Mouse (Mus musculus): ENCODE data around the gene Hmgxb4. TPM values are rescaled to one million over a fixed set of nuclear protein-coding genes. Genes with fewer than 3 reads are reported as not detected.
A peak's percentile ranks its signal among the peaks of the same experiment; 100 is the strongest.

Hmgxb4 gene
- total and polyA plus RNA-seq, 3 experiments: 21.8 to 32.6 TPM; not detected in 1

- TF ChIP-seq USF1 (IDR thresholded peaks at IDR 0.05; ENCODE audit: low read depth, low read length): no peak
Observed at GRCm38 (mm10) chr8:75013964-75014363, 20.8 kb downstream of the Hmgxb4 start (continued).

GRCm38 (mm10) chr8:75015981-75016380, 22.8 kb downstream of the Hmgxb4 start:
- peaks cover 3 to 11% of the 10 kb centered on the region in 2 experiments for H3K36me3 ChIP-seq (ENCODE audit: control insufficient read depth in 1 of 2, insufficient read depth in 2 of 2, low read length in 2 of 2)
- H3K4me3 ChIP-seq (ENCODE audit: control insufficient read depth in 1 of 2, insufficient read depth in 1 of 2, low read depth in 2 of 2, low read length in 2 of 2): no peak overlapping the region
- no peaks in the 10 kb centered on the region for H3K9me3 ChIP-seq (replicated peaks; ENCODE audit: insufficient read depth, low read length)
- TF ChIP-seq MAX (IDR thresholded peaks at IDR 0.05; ENCODE audit: low read length): no peak
- TF ChIP-seq MYB (IDR thresholded peaks at IDR 0.05; ENCODE audit: low read depth, low read length): no peak
- no peak for TF ChIP-seq SMC3 (IDR thresholded peaks at IDR 0.05; ENCODE audit: low read depth, low read length)
- TF ChIP-seq GATA1 (IDR thresholded peaks at IDR 0.05; ENCODE audit: low read depth, low read length): no peak
- TF ChIP-seq POLR2AphosphoS2 (IDR thresholded peaks at IDR 0.05; ENCODE audit: low read length): no peak
- no peak for TF ChIP-seq ETS1 (IDR thresholded peaks at IDR 0.05; ENCODE audit: low read depth, low read length)
- TF ChIP-seq ZMIZ1 (IDR thresholded peaks at IDR 0.05; ENCODE audit: low read depth, low read length): no peak
- TF ChIP-seq USF1 (IDR thresholded peaks at IDR 0.05; ENCODE audit: low read depth, low read length): no peak
- no peak for TF ChIP-seq CHD1 (IDR thresholded peaks at IDR 0.05; ENCODE audit: low read depth, low read length)
- TF ChIP-seq ZNF384 (IDR thresholded peaks at IDR 0.05; ENCODE audit: low read depth, low read length): no peak
- TF ChIP-seq ZKSCAN1 (IDR thresholded peaks at IDR 0.05; ENCODE audit: low read depth, low read length): no peak
- TF ChIP-seq NRF1 (IDR thresholded peaks at IDR 0.05; ENCODE audit: insufficient read depth, low read depth, low read length, poor library complexity, severe bottlenecking): no peak
- TF ChIP-seq NELFE (IDR thresholded peaks at IDR 0.05; ENCODE audit: low read depth, low read length): no peak
- peak; percentile 71 for DNase-seq (ENCODE audit: low read depth, low spot score)
- no peaks in the 10 kb centered on the region for H3K79me2 ChIP-seq (ENCODE audit: control insufficient read depth, insufficient read depth, low read length, poor library complexity)
- H3K27ac ChIP-seq (ENCODE audit: control insufficient read depth, low read depth, low read length): no peak overlapping the region
- no peaks in the 10 kb centered on the region for H3K27me3 ChIP-seq (ENCODE audit: control insufficient read depth in 1 of 2, insufficient read depth in 2 of 2, low read length in 2 of 2)
- no peak overlapping the region for H3K9ac ChIP-seq (ENCODE audit: control insufficient read depth, low read depth, low read length, poor library complexity, severe bottlenecking)
- no peaks in the 10 kb centered on the region; a peak in 2 of 4 replicates for H3K4me1 ChIP-seq (ENCODE audit: control insufficient read depth in 1 of 2, insufficient read depth in 2 of 2, low read length in 2 of 2)

GRCm38 (mm10) chr8:75016422-75016821, 23.3 kb downstream of the Hmgxb4 start:
- no peak for DNase-seq (ENCODE audit: low read depth, low spot score)
- Histone ChIP-seq H3K27me3 (ENCODE audit: control insufficient read depth in 1 of 2, insufficient read depth in 2 of 2, low read length in 2 of 2) (no peaks in the 10 kb centered on the region), H3K27ac (ENCODE audit: control insufficient read depth, low read depth, low read length) (no peak overlapping the region), H3K9me3 (replicated peaks; ENCODE audit: insufficient read depth, low read length) (no peaks in the 10 kb centered on the region), H3K79me2 (ENCODE audit: control insufficient read depth, insufficient read depth, low read length, poor library complexity) (no peaks in the 10 kb centered on the region), H3K4me3 (ENCODE audit: control insufficient read depth in 1 of 2, insufficient read depth in 1 of 2, low read depth in 2 of 2, low read length in 2 of 2) (no peak overlapping the region), H3K4me1 (ENCODE audit: control insufficient read depth in 1 of 2, insufficient read depth in 2 of 2, low read length in 2 of 2) (no peaks in the 10 kb centered on the region; a peak in 2 of 4 replicates), H3K9ac (ENCODE audit: control insufficient read depth, low read depth, low read length, poor library complexity, severe bottlenecking) (no peak overlapping the region), H3K36me3 (ENCODE audit: control insufficient read depth in 1 of 2, insufficient read depth in 2 of 2, low read length in 2 of 2) (peaks cover 3 to 13% of the 10 kb centered on the region in 2 experiments)
- TF ChIP-seq TBP (IDR thresholded peaks at IDR 0.05; ENCODE audit: low read depth, low read length): no peak
- no peak for TF ChIP-seq EP300 (IDR thresholded peaks at IDR 0.05; ENCODE audit: low read depth in 1 of 2, low read length in 2 of 2)
